Mouse (Mus musculus): Measurements from ENCODE around the gene Fbn1.

GRCm38 (mm10) chr2:125428811-125429438 is 78.9 kb downstream of the Fbn1 start:
- no peak for TF ChIP-seq CTCF (IDR thresholded peaks at IDR 0.05; ENCODE audit: low read depth)
- no peak for TF ChIP-seq EP300 (IDR thresholded peaks at IDR 0.05; ENCODE audit: low read depth)
